Mouse (Mus musculus): ENCODE measurements around the gene Tmem50b. TPM values are rescaled to one million over a fixed set of nuclear protein-coding genes. Genes with fewer than 3 reads are reported as not detected.

Gene Tmem50b
- polyA plus RNA-seq, 1 experiment from 2014 or later = 118 TPM

Small RNA genes within 50 kb of the gene (microRNA-seq; reads per million reads assigned to microRNA genes)
- not detected for gene Mir6367

Other genes with a start within 250 kb of the Tmem50b start
- 33.8 and 40.6 TPM in 2 replicates for gene Ifnar2, start 225.0 kb downstream of the Tmem50b start, polyA plus RNA-seq (2014; fragmentation: Nextera tagmentation; extraction: Ambion mirVana)
- gene Gm21970, start 206.1 kb downstream of the Tmem50b start, polyA plus RNA-seq (2014; fragmentation: Nextera tagmentation; extraction: Ambion mirVana) = not detected in 2 replicates
- gene Il10rb, start 191.6 kb downstream of the Tmem50b start, polyA plus RNA-seq (2014; fragmentation: Nextera tagmentation; extraction: Ambion mirVana) = 7.1 and 13.7 TPM in 2 replicates
- 48.3 and 52.6 TPM in 2 replicates for gene Ifnar1, start 112.6 kb downstream of the Tmem50b start, polyA plus RNA-seq (2014; fragmentation: Nextera tagmentation; extraction: Ambion mirVana)
- 99.9 and 102 TPM in 2 replicates for gene Ifngr2, start 50.7 kb downstream of the Tmem50b start, polyA plus RNA-seq (2014; fragmentation: Nextera tagmentation; extraction: Ambion mirVana)
- 5.2 and 6.2 TPM in 2 replicates for gene Dnajc28, start 21.2 kb upstream of the Tmem50b start, polyA plus RNA-seq (2014; fragmentation: Nextera tagmentation; extraction: Ambion mirVana)
- 51.1 and 58.0 TPM in 2 replicates for gene Gart, start 49.2 kb upstream of the Tmem50b start, polyA plus RNA-seq (2014; fragmentation: Nextera tagmentation; extraction: Ambion mirVana)
- 156 and 164 TPM in 2 replicates for gene Son, start 49.7 kb upstream of the Tmem50b start, polyA plus RNA-seq (2014; fragmentation: Nextera tagmentation; extraction: Ambion mirVana)
- gene Donson, start 91.0 kb upstream of the Tmem50b start, polyA plus RNA-seq (2014; fragmentation: Nextera tagmentation; extraction: Ambion mirVana) = 23.3 and 28.5 TPM in 2 replicates
- gene Cryzl1, start 131.2 kb upstream of the Tmem50b start, polyA plus RNA-seq (2014; fragmentation: Nextera tagmentation; extraction: Ambion mirVana) = 96.4 and 118 TPM in 2 replicates
- 56.5 and 77.5 TPM in 2 replicates for gene Itsn1, start 131.5 kb upstream of the Tmem50b start, polyA plus RNA-seq (2014; fragmentation: Nextera tagmentation; extraction: Ambion mirVana)